Mouse (Mus musculus) fat pad, adult 2 months (tissue): ENCODE results near the gene Grb2.

ENCODE experiments used
- DNase-seq: peaks from one replicate; pipeline ENCODE4 v3.0.0-alpha.2; 2011; ENCODE audit warnings: low read depth, low spot score; ENCODE audit errors: extremely low read depth

Gene Grb2

GRCm38 (mm10) chr11:115611173-115611572 lies 97.2 kb downstream of the Grb2 start:
- no peak for DNase-seq

DNA sequence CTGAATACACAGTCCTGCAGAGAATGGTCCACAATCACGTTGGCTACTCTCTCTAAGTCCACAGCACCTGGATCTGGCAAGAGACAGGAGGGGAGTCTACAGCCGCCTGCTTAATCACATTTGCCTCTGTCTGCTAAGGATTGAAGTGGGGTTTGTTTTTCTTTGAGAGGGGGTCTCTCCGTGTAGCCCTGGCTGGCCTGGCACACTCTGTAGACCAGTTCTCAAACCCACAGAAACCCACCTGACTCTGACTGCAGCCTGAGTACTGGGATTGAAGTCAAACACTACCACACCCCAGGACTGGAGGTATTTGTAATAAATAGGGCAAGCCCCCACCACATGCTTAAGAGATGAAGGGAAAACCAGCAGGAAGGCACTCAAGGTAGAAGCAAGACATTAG lies 98.8 kb downstream of the Grb2 start:
- DNase-seq, result no peak

DNA sequence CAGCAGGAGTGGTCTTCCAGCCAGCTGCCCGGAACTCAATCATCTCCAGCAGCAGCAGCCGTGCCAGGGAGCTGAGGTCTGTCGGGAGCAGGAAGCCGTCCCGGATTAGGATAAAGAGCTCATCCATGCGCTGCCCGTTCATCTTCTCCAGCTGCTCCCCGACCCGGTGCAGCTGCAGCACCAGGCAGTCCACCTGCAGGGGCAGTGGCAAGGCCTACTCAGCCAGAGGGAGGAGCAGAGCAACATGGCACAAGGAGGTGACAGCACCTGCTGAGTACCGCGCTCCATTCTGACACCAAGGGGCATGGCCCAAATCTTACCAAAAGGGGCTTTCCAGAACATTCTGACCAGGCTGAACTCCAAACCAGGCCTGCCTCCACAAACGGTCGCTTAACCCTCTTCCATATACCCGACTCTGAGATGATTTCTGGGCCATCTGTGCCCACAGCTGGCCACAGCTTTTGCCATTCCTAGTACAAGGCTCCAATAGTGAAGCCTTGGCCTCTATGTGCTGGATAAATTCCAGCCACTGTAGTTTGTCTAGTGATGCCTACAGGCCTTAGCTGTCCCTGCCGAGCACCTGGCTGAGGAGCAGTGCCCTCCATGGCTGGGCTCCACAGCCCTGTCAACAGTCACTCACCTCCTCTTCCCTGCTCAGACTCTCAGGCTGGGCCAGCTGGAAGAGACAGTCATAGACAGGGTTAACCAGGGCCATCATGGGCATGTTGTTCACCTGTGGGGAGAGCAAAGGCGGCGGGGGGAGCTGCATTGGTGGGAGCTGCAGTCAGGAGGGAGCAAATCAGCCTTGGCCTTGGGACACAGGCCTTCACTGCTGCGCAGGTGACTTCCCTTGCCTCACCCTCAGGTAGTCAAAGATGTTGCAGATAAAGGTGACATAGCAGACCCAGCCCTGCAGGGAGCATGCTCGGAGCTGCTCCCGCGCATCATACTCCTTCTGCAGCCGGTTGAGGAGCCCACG lies 99.7 kb downstream of the Grb2 start:
- DNase-seq, result no peak

DNA sequence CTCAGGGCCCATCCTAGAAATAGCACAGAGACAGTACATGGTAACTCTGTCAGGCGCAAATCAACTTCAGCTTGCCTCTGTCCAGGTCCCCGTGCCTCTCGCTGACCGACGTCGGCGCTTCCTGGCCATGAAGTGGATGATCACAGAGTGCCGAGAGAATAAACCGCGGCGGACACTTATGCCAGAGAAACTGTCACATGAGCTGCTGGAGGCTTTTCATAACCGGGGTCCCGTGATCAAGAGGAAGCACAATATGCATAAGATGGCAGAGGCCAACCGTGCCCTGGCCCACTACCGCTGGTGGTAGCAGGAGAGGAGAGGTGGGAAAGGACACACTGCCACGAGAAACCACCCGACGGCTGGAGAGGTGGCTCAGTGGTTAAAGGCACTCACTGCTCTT lies 101.7 kb downstream of the Grb2 start:
- no peak for DNase-seq

DNA sequence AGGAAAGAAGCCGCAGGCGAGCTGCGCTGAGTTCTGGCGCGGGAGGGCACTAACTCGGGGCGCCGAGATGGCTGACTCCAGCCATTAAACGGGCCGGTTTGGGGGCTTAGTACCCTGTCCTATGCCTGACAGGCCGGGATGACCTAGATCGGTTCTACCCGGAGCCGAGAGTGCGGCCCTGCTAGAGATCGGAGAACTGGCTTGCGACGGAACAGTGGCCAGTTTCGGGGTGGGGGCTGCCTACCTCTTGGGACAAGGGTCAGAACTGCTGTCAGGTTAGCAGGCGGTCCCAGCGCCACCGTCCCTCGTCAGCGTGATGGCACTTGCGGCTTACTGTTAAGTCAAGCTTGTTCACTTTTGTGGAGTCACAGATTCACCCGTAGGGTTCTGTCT lies 104.1 kb downstream of the Grb2 start:
- no peak for DNase-seq

- no peak for DNase-seq
These were observed 104.7 kb downstream of the Grb2 start, which contains the start of the genes Mrps7 and Gga3 for GRCm38 (mm10) chr11:115603476-115604303. Gene Mrps7 (plus strand): TSS chr11:115603925. Gene Gga3 (minus strand): TSS chr11:115604051.

DNA sequence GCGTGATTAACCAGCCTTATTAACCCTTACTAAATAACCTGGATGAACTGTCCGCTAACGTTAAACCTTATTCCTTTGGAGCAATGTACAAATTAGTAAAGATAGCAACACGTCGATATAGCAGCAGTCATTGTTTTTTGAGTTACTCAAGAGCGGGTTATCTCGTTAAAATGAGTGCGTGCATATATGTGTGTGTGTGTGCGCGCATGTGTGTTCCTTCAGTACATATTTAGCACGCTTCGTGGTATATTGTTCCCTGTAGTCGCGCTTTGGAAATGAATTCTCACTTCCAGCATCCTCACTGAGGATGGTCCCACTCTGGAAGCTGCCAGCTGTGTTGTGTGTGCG lies 105.3 kb downstream of the Grb2 start:
- no peak for DNase-seq

- DNase-seq, result no peak
These were observed 107.2 kb downstream of the Grb2 start for GRCm38 (mm10) chr11:115601174-115601573.

DNA sequence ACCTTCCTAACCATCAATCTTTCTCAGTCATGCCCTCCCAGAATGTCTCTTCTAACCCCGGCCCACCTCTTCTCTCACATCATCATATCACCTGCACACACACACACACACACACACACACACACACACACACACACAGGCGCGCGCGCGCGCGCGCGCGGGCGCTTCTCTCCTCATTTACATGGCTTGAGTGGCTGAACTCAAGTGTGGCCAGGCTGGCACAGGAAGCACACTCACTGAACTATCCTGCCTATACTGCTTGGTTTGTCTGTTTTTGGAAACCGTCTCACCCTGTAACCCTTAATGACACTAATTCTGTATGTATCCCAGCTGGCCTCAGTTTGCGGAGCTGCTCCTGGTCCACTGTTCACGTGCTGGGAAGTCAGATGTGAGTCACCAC lies 107.7 kb downstream of the Grb2 start:
- DNase-seq, result no peak

GRCm38 (mm10) chr11:115599722-115600121 lies 108.7 kb downstream of the Grb2 start:
- DNase-seq, result no peak

- DNase-seq, result no peak
These were observed 110.1 kb downstream of the Grb2 start for GRCm38 (mm10) chr11:115598309-115598708.

DNA sequence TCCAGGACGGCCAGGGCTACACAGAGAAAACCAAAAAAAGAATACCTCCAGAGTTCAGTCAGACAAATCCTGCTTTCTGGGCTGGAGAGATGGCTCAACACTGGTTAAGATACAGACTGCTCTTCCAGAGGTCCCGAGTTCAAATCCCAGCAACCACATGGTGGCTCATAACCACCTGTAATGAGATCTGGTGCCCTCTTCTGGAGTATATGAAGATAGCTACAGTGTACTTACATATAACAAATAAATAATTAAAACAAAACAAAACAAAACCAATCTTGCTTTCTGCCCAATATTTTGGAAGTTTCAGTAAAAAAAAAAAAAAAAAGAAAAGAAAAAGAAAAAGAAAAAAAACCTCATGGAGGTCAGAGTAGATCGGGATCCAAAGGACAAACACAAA lies 113.2 kb downstream of the Grb2 start:
- DNase-seq, result no peak
